Comparison of ENCODE assay signal across 8 mouse cellular contexts in genomic region chr14:55591331-55591891, GRCm38 (mm10). TPM values are rescaled to one million over a fixed set of nuclear protein-coding genes. Genes with fewer than 3 reads are reported as not detected.
DNase-seq lines count a peak whose midpoint lies in the region; ATAC-seq lines count a peak whose summit lies in the region.

TSS of gene Rnf31 (plus strand) at chr14:55591708.

- WGBS in hindbrain, embryonic 16.5 days, result 0% methylated on average over 33 of the region's 33 CpGs
- WGBS in macrophage (ENCODE audit: missing documents), result 1% methylated on average over 30 of the region's 33 CpGs

- H3K9ac ChIP-seq in hindbrain, embryonic 16.5 days (ENCODE audit: low read depth, low read length), result peak within 1 kb of the TSS; percentile 69

- peaks cover 17% of the 10 kb centered on the region for H3K36me3 ChIP-seq in hindbrain, embryonic 16.5 days (ENCODE audit: control insufficient read depth, insufficient read depth, low read length)
- peaks cover 44% of the 10 kb centered on the region for H3K36me3 ChIP-seq in macrophage (ENCODE audit: inconsistent target)

- H3K9me3 ChIP-seq in hindbrain, embryonic 16.5 days (ENCODE audit: control insufficient read depth, low read length), result no peaks in the 10 kb centered on the region

- peak within 1 kb of the TSS; percentile 83 for H3K4me2 ChIP-seq in hindbrain, embryonic 16.5 days (ENCODE audit: low read length)

- H3K4me1 ChIP-seq in hindbrain, embryonic 16.5 days (ENCODE audit: control insufficient read depth, insufficient read depth, low read depth, low read length), result peaks cover 26% of the 10 kb centered on the region

- peak within 1 kb of the TSS; percentile 94 for H3K27ac ChIP-seq in hindbrain, embryonic 16.5 days (ENCODE audit: low read depth, low read length)
- peak within 1 kb of the TSS; percentile 98 for H3K27ac ChIP-seq in macrophage

- DNase-seq in ZHBTc4 (ENCODE audit: low read depth, low spot score), result peak; percentile 98
- DNase-seq in cerebellum, postnatal 4 days (ENCODE audit: low spot score in 2 of 2), result peak; percentile 73 to 85
- DNase-seq in gastrocnemius, adult 18-20 months (ENCODE audit: low spot score), result peak; percentile 96
- peak; percentile 91 to 94 for DNase-seq in left cerebral cortex, adult 18-20 months (ENCODE audit: low spot score in 2 of 2)
- DNase-seq in right cerebral cortex, postnatal 10 days (ENCODE audit: low spot score in 2 of 2), result peak; percentile 95 to 97
- DNase-seq in urinary bladder, postnatal 25 days (ENCODE audit: low spot score), result peak; percentile 82

- peaks cover 78% of the 10 kb centered on the region for H3K79me2 ChIP-seq in macrophage (ENCODE audit: inconsistent target)

- ATAC-seq in hindbrain, embryonic 16.5 days, result peak; percentile 90

- H3K4me3 ChIP-seq in hindbrain, embryonic 16.5 days (ENCODE audit: low read length), result peak within 1 kb of the TSS; percentile 56
- H3K4me3 ChIP-seq in macrophage (ENCODE audit: inconsistent target), result peak within 1 kb of the TSS; percentile 97

- no peaks in the 10 kb centered on the region for H3K27me3 ChIP-seq in hindbrain, embryonic 16.5 days (replicated peaks; ENCODE audit: control insufficient read depth, insufficient read depth, low read length)

RNA-seq across cellular contexts. Expression of gene Rnf31, which starts in this region (rescaled TPM):
- 10 to 100 TPM; 19.0 to 19.8 TPM for total RNA-seq in gastrocnemius, adult 18-20 months (2021)
- polyA plus RNA-seq in hindbrain, embryonic 16.5 days (2015; fragmentation: Nextera tagmentation; extraction: Ambion mirVana), result 18.2 and 20.3 TPM in 2 replicates
- 10 to 100 TPM; 42.0 to 46.2 TPM for total RNA-seq in left cerebral cortex, adult 18-20 months (2021)
- 100 to 1,000 TPM in 21 of 26 experiments, 10 to 100 TPM in 5; 69.3 to 546 (median 161) TPM for total RNA-seq in macrophage (2018; cell fraction: chromatin; rRNA removed)
- total RNA-seq in macrophage (2018; cell fraction: cytosol; rRNA removed), result 10 to 100 TPM; 18.5 to 69.7 (median 41.8) TPM
- total RNA-seq in macrophage (2018; cell fraction: nucleus; rRNA removed), result 100 to 1,000 TPM in 12 of 26 experiments, 10 to 100 TPM in 14; 48.4 to 452 (median 92.2) TPM
- polyA plus RNA-seq in macrophage (2018), result 16.3 to 31.6 TPM (median 19.7 TPM) in 3 replicates

Comparison
In these comparisons a context has a peak if more than half of its experiments do, and no peak if none do; other contexts are left out.
1. Peak in every context shown above with its lines: DNase-seq, ATAC-seq, H3K4me3 ChIP-seq and H3K27ac ChIP-seq.